Mouse (Mus musculus) gastrocnemius, postnatal 4 days (tissue): ENCODE measurements at regions not wholly inside any gene's neighbourhood (a gene's known extent, or its start where the extent isn't known, plus 50 kb on each side); places are given as distances from the start of the nearest gene placed in this dataset.

Source experiments
- DNase-seq, 2 experiments: peaks; one replicate each; pipeline ENCODE4 v3.0.0; 2021 to 2022; ENCODE audit warnings: low spot score in 2 of 2, mixed read lengths in 2 of 2

DNA sequence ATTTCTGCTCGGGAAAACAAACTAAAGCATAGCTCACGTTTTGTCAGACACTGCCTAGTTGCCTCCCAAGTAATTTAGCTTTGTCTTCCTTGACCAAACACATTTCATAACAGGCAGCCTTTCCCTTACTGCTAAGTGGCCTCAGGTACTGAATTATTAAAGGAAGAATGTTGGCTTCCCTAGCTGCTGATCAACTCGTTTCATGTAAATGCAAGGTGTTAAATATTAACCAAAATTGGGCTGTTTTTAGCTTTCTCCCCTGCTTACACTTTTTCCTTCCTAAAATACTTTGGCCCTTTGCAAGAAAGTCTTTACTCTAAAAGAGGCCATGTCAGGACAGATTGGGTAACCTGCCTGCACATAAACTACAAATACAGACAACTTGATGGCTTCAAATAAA, 265.4 kb downstream of the Pmp22 start:
- DNase-seq: no peak

DNA sequence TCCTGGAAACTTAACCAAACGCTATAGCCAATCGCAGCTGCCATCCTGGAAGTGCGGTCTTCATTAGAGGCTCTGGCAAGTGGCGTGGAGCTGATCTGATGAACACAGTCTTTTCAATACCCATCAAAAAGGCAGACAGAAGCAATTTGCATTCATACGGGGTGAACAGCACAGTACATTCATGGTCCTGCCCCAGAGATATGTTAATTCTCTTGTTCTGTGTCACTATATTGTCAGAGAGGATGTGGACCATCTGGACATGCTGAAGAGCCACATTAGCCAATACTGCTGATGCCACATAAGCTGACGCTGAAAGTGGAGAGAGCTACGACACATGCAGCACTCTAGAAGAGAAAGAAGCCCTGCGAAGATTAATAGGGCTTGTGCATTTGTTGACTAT, 267.6 kb downstream of the Pmp22 start:
- no peak for DNase-seq

DNA sequence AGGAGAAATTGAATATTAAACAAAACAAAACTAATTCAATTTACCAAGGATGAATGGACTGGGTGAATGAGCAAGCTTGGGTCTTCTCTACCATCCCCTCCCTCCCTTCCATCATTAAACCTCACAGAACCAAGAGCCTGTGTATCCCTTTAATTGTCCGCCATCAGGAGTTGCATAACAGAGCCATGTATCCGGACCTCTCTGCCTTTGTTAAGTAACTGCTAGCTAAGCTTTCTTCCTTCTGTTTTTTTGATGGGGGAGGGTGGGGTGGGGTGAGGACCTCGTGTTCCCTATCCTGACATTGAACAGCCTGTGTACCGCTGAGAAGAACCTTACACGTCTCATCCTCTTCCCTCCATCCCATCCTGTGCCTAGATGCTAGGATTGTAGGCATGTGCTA, 274.0 kb downstream of the Pmp22 start:
- no peak for DNase-seq

DNA sequence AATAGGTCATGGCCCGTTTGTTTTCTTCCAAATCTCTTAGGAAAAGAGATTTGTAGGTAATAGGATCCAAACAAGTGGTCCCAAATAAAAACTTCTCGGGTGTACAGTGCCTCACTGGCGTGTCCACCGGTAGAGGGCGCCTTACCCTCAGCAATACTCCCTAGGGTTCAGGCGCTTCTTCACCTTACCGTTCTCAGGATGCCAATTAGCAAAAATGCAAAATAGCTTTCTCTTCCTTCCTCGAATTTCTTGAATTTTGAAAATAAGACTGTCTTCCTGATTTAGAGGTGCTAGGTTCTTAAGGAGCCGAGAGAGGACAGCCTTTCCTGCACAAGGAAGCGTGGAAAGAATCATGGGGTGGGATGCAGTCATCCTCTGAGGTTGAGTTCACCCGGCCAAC, 275.9 kb downstream of the Pmp22 start:
- DNase-seq: peak; percentile 31 to 76

DNA sequence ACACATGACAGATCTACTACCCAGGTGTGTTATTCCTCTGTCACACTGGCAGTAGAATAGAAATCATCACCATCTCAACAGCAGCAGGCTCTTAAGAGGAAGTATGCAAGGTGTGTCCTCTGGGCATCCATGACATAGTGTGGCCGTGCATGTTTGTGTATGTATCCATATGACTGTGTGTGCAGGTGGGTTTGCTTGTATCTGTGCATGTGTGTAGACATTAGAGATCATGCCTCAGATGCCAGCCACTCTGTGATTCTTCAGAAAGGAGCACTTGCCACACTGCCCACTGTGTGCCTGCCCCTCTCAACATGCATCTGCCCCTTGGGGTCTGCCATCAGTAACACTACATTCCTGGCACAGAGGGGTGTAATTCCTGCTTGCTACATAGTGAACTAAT, 280.6 kb downstream of the Pmp22 start:
- no peak for DNase-seq

DNA sequence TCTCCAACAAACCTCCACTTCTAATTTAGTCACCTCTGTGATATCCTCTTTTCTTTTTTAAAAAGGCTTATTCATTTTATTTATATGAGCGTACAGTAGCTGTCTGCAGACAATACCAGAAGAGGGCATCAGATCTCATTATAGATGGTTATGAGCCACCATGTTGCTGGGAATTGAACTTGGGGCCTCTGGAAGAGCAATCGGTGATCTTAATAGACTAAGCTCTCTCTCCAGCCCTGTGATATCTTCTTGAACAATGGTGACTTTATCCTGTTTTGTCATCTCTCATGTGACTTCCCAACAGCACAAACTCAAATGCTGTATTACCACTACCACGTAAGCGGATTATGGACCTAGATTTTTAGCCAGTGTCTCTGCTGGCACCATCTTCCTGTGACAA, 282.1 kb downstream of the Pmp22 start:
- DNase-seq: no peak

DNA sequence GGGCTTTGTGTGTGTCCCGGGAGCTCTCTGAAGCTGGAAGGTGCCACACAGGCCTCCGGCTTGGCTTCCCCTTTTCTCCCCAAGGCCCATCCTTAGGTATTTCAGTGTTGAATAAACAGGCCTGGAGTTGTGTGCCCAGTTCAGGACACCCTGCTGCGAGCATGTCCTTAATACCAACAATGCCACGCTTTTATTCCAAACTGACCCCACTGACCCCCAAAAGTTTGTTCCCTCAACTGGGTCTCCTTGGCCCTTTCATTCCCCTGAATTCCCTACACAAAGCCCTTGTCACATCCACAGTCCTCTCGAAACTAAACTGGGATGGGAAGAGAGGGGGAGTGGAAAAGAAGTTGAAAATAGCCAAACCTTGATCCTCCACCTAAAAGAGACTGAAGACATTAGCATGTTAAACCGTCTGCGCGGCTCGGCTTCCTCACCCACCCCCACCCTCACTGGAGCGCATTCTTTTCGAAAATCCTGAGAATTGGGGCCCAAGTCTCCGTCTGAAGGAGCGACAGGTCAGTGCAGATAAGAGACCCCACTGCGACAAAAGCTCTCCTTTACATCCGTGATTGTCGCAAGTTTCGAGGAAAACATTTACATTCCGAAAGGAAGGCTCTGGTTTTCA, 283.7 kb downstream of the Pmp22 start:
- DNase-seq: no peak

DNA sequence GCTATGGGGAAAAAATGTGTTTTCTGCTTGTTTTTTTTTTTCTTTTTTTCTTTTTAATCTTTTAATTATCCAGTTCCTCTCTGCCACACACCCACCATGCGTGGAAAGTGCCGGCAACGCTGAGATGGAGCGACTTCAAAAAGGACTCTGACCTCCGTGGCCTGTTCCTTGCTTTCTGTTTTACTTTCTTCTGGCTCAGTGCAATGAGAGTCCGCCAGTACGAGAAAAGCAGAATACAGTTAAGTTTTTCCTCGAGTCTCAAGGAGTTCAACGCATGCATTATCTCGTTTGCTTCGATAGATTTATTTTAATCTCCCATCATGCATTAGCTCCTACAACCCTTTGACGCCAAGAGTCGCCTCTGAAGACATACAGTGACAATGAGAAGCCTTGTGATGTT, 284.3 kb downstream of the Pmp22 start:
- no peak for DNase-seq

DNA sequence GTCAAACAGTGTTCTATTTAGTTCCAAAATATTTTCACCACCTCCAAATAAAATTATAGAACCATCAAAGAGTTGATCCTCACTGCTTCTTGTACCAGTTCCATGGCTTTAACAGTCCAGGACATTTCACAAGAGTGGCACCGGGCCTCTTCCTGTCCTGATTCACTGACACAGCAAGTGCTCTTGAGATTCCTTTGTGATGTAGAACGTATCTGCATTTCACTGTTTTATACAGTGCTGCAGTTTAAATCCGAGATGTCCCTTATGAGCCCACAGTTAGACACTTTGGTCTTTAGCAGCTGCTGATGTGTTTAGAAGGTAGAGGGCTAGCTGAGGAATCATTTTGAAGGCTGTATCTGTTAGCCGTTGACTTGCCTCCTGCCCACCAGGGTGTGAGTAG, 284.8 kb downstream of the Pmp22 start:
- no peak for DNase-seq

DNA sequence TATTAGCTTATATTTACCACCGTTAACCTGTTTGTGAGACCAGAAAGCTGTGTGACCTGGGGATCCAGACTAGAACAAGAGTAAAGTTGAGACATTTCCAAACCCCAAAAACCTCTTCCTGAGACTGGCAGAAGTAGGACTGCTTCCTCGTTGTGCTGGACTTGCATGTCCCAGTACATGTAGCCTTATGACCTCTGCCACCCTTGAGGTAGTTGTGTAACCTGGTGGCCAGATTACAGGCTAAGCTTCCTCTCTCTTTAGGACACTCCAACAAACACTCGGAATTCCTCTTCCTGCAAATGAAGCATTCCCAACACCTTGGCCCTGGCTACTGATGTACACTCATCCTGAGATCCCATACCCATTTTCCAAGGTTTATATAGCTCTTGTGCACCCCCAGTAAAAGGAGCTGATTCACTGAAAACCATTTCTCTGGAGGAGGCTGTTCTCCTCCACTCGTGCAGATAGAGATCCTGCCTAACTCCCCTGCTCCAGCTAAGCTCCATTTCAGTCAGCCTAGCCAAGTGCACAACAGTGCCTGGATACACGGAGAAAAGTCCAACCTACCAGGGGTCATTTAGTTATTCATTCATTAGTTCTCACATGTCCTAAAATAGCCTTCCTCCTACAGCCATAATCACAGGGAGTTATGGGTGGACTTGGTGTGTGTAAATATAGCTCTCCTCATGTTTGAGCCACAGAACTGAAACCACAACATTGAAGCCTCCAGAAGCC, 289.4 kb downstream of the Pmp22 start:
- DNase-seq: no peak

DNA sequence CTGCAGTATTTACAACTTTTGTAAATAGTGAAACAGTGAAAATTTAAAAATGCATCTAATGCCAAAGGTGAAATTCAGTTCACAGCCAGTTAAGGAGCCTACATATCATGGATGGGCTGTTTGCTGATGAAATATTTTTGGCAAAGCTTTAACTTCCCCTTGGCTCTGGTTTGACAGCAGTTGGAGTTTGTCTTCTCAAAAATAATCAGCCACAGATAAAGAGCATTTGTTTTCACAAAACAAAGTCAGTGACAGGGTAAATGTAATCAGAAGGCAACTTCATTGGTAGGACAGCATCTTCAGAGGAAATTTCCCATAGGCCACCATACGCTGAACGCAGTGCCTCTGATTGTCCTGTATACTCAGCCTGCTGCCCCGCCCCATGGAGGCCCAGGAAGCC, 291.6 kb downstream of the Pmp22 start:
- no peak for DNase-seq

DNA sequence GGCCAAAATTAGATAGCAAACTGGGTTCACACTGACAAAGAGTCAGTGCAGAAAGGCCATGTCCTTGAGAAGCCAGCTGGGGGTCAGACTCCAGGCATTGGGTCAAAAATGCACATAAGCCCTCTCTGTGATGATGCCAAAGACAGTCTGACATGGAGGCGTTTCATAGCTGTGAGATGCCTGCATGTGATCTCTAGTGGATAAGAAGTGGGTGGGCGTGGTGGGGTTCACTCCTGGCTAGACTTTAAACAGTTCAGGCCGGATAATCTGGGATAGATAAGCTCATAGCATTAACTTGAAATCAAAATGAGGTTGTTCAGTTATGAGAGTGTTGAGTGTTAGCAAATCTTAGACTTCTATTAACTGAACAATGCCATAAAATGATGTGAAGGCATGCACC, 293.3 kb downstream of the Pmp22 start:
- DNase-seq: no peak

DNA sequence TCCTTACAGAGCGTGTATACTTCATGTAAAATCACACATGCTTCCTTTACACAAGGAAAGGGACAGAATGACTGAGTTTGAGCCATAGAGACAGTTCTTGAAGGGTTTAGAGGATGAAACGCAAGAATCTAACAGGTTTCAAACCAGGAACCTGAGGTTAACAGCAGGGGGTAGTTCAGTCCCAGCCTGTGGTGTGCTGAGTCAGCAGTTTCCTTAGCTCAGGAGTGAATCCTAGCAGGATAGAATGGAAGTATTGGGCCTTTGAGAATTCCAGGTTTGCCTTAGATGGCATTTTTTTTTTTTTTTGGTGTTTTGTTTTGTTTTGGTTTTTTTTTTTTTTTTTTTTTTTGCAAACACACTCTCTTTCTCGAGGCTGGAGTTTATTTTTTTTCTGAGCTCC, 295.5 kb downstream of the Pmp22 start:
- DNase-seq: no peak

DNA sequence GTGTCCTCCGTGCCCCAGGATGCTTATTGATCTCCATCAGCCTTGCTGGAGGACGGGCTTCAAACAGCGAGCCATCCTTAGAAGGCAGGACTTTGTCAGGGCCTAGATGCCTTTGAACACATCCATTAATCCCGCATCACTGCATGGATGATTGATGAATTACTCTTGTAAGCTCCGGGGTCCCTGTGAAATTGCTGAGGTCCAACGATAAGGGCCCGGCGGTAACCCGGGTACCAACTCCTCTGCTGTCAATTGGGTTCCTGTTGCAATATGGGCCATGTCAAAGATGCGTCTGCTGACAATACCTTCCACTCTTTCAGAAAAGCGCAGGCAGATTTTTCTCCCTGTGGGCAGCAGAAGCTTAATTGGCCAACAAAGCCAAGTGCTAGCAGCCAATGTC, 297.0 kb downstream of the Pmp22 start:
- DNase-seq: no peak

DNA sequence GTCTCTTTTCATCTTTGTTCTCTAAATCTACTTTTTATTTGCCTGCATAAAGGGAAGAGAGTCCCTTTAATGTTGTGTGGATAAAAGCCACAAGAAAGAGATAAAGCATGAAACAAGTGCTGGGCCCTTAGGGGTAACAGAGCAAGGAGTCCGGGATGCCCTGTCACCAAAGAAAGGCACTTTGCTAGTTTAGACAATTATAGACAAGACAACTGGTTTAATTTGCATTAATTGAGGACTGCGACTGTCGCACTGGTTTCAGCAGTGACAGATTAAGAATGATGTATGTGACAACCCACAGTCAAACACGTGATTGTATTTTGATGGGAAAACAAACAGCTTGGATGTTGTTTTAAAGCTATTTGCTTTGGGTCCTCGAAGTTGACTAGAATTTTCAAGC, 325.0 kb downstream of the Pmp22 start:
- no peak for DNase-seq

DNA sequence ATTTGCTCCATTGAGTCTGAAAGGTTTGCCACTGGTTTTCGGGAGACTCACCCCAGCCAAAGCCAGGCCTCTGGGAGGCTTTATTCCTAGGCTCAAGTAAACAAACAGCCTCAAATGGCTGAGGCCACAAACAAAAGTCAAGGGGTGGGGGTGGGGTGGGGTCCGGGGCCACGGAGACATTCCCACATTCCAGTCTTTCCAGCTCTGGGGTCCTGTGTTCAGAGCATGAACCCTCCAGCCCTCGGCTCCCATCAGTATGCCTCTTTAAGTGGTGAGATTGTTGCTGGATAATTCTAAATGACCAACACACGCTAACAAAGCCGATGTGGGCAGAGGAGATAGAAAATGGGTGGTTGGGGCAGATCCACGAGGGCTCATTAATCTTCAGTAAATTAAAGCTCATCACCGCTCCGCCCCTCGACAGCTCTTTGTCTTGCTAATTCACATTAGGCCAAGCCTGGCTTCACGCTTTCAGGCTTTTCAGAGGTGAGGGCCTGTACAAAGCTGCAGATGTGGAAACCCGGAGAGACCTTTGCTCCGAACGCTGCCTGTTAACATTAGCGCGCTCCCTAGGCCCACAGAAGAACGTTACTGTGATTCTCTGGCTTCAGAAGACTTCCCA, 326.2 kb downstream of the Pmp22 start:
- DNase-seq: no peak

DNA sequence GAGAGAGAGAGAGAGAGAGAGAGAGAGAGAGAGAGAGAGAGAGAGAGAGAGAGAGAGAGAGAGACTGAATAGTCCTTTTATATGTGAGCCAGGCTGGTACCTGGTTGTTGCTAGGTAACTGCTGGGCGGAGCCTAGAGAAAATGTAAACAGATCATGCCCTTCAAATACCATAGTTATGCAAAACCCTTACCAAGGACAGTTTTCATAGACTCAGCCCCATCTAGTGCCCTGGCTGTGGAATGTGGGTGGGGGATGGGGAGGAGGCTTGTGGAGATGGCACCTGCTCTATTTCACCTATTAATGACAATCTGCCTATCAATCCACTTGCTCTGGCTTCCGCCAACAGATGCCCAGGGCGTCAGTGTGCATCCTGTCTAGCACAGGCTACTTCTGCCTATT, 327.6 kb downstream of the Pmp22 start:
- no peak for DNase-seq

DNA sequence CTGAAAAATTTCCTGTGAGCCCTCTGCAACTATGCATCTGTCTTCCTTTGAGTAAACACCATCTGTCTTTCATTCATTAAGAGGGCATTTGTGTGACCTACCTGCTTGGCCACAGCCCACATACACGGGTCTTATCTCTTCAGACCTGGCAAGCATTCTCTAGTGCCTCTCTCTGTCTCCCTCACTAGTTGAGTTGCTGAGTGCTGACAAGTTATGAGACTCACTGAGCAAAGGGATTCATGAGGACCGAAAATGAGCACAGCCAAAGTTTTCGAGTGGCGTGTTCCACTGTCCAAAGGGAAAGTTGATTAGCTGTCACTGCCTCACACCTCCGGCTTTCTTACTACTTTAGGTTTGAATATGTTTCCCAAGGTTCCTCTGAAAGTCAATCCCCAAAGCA, 328.5 kb downstream of the Pmp22 start:
- no peak for DNase-seq

DNA sequence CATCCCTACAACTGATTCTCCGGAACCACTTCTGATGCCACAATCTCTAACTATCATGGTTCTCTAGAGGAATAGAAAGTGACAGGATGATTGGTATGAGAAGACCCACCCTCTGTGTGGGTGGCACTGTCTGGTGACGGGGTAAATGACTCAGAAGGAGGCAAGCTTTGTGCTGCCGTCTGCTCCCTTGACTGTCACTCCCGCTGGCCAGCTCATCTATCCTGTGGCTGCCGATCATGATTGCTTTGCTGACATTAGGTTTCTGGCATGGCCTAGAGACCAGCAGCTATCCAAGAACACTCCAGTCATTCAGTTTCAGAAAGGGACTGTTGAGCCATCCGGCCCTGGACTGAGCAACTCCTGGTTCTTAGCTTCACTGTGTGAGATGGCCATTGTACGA, 331.4 kb downstream of the Pmp22 start:
- DNase-seq: no peak

DNA sequence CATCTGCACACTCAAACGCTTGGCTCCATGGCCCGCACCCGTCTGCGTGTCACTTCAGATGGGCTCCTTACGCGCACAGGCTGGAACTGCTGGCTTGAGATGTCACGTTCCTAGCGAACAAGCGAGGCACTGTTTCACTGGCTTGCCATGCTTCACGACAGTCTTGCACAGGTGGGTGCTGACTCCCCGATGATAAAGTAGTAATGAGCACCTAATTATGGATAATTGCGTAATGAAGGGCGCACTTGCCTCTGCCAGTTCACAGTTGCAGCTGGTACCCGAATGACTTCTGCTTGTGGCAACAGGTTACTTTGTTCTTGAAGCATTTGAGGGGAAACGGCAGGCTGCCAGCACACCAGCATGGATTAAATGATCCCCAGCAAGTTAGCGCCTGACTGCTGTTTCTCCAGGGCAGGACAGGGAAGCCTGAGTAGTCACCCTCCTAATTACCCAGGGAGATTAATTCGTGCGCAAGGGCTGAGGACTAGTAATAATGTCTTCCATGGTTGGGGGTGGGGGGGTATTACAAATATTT, 335.1 kb downstream of the Pmp22 start:
- no peak for DNase-seq

DNA sequence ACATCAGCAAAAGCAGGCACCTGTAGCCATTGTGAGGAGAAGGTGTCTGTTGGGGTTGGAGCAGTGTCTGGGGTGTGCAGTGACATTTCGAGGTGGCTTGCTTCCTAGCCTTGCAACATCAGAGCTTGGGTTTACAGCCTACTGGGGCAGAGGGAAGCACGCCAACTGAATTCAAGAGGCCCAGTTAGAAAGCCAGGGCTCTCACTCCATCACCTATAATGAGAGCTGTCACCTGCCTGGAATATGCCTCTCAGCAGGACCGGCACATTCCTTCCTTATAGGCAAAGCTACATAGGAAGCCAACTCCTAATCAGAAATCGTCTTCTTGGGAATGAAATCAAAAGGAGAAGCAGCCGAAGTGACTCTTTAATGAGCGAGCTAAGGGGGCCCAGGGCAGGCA, 337.2 kb downstream of the Pmp22 start:
- no peak for DNase-seq

DNA sequence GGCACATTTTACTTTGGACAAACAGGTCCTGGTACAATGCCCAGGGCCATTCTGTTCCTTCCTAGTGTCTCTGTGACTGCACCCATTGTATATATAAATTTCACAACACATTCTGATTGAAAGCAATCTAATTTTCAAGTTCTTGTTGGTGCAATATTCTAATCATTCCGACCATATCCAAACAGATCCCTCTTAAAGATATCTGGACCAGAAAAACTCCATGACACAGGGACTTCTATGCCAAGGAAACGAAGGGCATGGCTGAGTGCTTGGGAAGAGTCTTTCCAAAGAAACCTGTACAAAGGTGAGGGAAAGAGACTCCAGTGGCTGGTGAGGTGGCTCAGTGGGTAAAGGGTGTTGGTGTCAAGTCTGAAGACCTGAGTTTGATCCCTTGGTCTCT, 337.8 kb downstream of the Pmp22 start:
- no peak for DNase-seq

DNA sequence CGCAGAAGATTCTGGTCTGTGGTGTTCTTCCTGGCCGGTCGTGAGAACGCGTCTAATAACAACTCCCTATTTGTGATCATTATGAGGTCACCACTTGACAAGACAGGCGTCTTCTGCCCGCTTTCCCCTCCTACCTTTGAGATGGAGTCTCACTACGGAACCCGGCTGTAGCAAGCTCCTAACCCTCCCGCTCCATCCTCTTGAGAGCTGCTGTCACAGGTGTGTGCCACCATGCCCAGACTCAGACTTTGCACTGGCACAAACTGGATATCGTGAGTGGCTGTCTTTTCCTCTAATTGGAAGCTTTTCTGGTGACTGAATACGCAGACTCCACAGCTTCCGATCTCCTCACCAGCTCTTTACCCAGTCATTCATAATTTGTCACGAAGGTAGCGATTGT, 346.0 kb downstream of the Pmp22 start:
- no peak for DNase-seq
